Mouse (Mus musculus): ENCODE results near the gene Afmid. TPM values are rescaled to one million over a fixed set of nuclear protein-coding genes. Genes with fewer than 3 reads are reported as not detected.

The Afmid gene
- polyA plus RNA-seq, 1 experiment from 2014 or later, result 5.7 TPM

- H3K27me3 ChIP-seq (replicated peaks; ENCODE audit: control insufficient read depth, insufficient read depth, low read length), result peaks cover 16% of the 10 kb centered on the region; the same call in 1 of the 2 replicates
- DNase-seq (ENCODE audit: low spot score), result no peak
- no peak for ATAC-seq
- H3K4me1 ChIP-seq (ENCODE audit: control insufficient read depth, insufficient read depth, low read length), result no peaks in the 10 kb centered on the region
- H3K4me3 ChIP-seq (ENCODE audit: low read depth, low read length), result no peak overlapping the region
- 66% methylated on average over 3 of the region's 3 CpGs for WGBS
- H3K9ac ChIP-seq (ENCODE audit: low read length), result no peak overlapping the region
- no peaks in the 10 kb centered on the region for H3K9me3 ChIP-seq (replicated peaks; ENCODE audit: control insufficient read depth, low read length)
- peaks cover 40% of the 10 kb centered on the region for H3K36me3 ChIP-seq (ENCODE audit: control insufficient read depth, insufficient read depth, low read length)
- H3K27ac ChIP-seq (ENCODE audit: low read depth, low read length), result no peak overlapping the region
- no peak overlapping the region for H3K4me2 ChIP-seq (ENCODE audit: low read length)
Measured at GRCm38 (mm10) chr11:117858392-117858791, 32.7 kb downstream of the Afmid start.

DNA sequence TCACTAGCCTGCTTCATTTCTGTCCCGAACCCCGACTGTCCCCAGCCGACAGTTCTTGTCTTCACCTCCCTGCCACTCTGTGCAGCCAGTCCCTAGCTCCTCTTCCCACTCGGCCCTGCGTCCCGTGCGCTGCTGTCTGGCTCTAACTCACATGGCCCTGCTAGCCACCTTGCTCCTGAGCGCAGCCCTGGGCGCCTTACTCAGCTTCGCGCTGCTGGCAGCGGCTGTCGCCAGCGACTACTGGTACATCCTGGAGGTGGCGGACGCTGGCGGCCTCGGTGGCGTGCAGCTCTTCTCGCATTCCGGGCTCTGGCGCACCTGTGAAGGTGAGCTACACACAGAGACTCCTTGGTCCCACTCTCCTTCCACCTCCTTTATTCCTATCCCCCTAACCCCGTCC, 34.9 kb downstream of the Afmid start, which contains the start of gene Tmem235:
Tmem235 (plus strand) TSS at position 152 of the 400 bp plus-strand sequence.
- WGBS, result 4% methylated on average over 23 of the region's 23 CpGs
- no peak for DNase-seq (ENCODE audit: low spot score)
- no peak for ATAC-seq
- H3K27me3 ChIP-seq (replicated peaks; ENCODE audit: control insufficient read depth, insufficient read depth, low read length), result peaks cover 16% of the 10 kb centered on the region; the same call in 1 of the 2 replicates
- H3K4me1 ChIP-seq (ENCODE audit: control insufficient read depth, insufficient read depth, low read length), result no peaks in the 10 kb centered on the region
- H3K27ac ChIP-seq (ENCODE audit: low read depth, low read length), result no peak within 1 kb of the TSS
- peak within 1 kb of the TSS; percentile 8; the same call in 1 of the 2 replicates for H3K9ac ChIP-seq (ENCODE audit: low read length)
- H3K4me2 ChIP-seq (ENCODE audit: low read length), result no peak within 1 kb of the TSS
- H3K4me3 ChIP-seq (ENCODE audit: low read depth, low read length), result no peak within 1 kb of the TSS
- H3K9me3 ChIP-seq (replicated peaks; ENCODE audit: control insufficient read depth, low read length), result no peaks in the 10 kb centered on the region
- peaks cover 20% of the 10 kb centered on the region for H3K36me3 ChIP-seq (ENCODE audit: control insufficient read depth, insufficient read depth, low read length)

DNA sequence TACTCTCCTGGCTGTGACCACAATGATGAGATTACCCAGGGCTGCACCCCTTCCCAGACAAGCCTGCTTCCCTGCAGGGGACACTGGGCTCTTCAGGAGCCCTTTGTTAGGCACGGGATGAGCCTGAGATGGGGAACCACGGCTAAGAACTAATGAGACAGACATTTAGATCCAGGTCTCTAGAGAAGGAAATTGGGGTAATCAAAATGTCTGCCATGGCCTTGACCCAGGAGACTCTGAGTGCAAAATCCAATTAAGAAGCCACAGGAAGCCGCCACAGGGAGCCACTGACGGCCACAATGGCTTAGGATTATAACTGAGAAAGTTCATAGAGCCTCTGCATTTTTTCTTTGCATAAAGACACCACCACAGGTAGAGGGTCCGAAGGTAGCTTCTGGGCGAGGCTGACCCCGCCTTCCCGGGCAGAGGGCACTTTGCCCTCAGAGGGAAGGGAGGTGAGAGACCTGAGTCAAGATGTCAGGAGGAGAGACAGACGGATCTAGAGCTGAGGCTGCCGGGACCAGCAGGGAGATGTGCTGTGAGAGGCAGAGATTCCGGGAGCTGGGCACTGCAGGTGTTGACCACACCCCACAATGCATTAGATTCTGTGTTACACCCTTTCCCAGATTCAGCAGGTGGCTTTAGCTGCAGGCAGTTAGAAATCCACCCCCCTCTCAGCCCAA, 37.6 kb downstream of the Afmid start:
- Histone ChIP-seq H3K27me3 (replicated peaks; ENCODE audit: control insufficient read depth, insufficient read depth, low read length) (peaks cover 16% of the 10 kb centered on the region; the same call in 1 of the 2 replicates), H3K4me3 (ENCODE audit: low read depth, low read length) (no peak overlapping the region), H3K4me2 (ENCODE audit: low read length) (no peak overlapping the region), H3K9me3 (replicated peaks; ENCODE audit: control insufficient read depth, low read length) (no peaks in the 10 kb centered on the region), H3K36me3 (ENCODE audit: control insufficient read depth, insufficient read depth, low read length) (no peaks in the 10 kb centered on the region), H3K9ac (ENCODE audit: low read length) (no peak overlapping the region), H3K27ac (ENCODE audit: low read depth, low read length) (no peak overlapping the region), H3K4me1 (ENCODE audit: control insufficient read depth, insufficient read depth, low read length) (peaks cover 8% of the 10 kb centered on the region)
- WGBS, result 17% methylated on average over 11 of the region's 11 CpGs
- DNase-seq (ENCODE audit: low spot score) (no peak), ATAC-seq (no peak)

- WGBS, result 71% methylated on average over 2 of the region's 2 CpGs
- DNase-seq (ENCODE audit: low spot score) (no peak), ATAC-seq (no peak)
- Histone ChIP-seq H3K36me3 (ENCODE audit: control insufficient read depth, insufficient read depth, low read length) (no peaks in the 10 kb centered on the region), H3K27me3 (replicated peaks; ENCODE audit: control insufficient read depth, insufficient read depth, low read length) (peaks cover 14% of the 10 kb centered on the region; the same call in 1 of the 2 replicates), H3K27ac (ENCODE audit: low read depth, low read length) (no peak overlapping the region), H3K4me2 (ENCODE audit: low read length) (no peak overlapping the region), H3K9ac (ENCODE audit: low read length) (no peak overlapping the region), H3K4me1 (ENCODE audit: control insufficient read depth, insufficient read depth, low read length) (peaks cover 8% of the 10 kb centered on the region), H3K4me3 (ENCODE audit: low read depth, low read length) (no peak overlapping the region), H3K9me3 (replicated peaks; ENCODE audit: control insufficient read depth, low read length) (no peaks in the 10 kb centered on the region)
Measured at GRCm38 (mm10) chr11:117864805-117865204, 39.1 kb downstream of the Afmid start.

GRCm38 (mm10) chr11:117865988-117866387, 40.3 kb downstream of the Afmid start:
- no peak; the same call in 1 of the 2 replicates for ATAC-seq
- WGBS, result 6% methylated on average over 6 of the region's 6 CpGs
- 0 out of 2 replicates have a peak, but pooled peaks cover 9% of the 10 kb centered on the region for H3K27me3 ChIP-seq (replicated peaks; ENCODE audit: control insufficient read depth, insufficient read depth, low read length)
- H3K4me3 ChIP-seq (ENCODE audit: low read depth, low read length), result no peak overlapping the region
- H3K9ac ChIP-seq (ENCODE audit: low read length), result peak overlapping the region; percentile 32; the same call in 1 of the 2 replicates
- no peaks in the 10 kb centered on the region for H3K36me3 ChIP-seq (ENCODE audit: control insufficient read depth, insufficient read depth, low read length)
- peak; percentile 56 for DNase-seq (ENCODE audit: low spot score)
- H3K9me3 ChIP-seq (replicated peaks; ENCODE audit: control insufficient read depth, low read length), result no peaks in the 10 kb centered on the region
- no peak overlapping the region for H3K4me2 ChIP-seq (ENCODE audit: low read length)
- peaks cover 8% of the 10 kb centered on the region for H3K4me1 ChIP-seq (ENCODE audit: control insufficient read depth, insufficient read depth, low read length)
- no peak overlapping the region; the same call in 1 of the 2 replicates for H3K27ac ChIP-seq (ENCODE audit: low read depth, low read length)

DNA sequence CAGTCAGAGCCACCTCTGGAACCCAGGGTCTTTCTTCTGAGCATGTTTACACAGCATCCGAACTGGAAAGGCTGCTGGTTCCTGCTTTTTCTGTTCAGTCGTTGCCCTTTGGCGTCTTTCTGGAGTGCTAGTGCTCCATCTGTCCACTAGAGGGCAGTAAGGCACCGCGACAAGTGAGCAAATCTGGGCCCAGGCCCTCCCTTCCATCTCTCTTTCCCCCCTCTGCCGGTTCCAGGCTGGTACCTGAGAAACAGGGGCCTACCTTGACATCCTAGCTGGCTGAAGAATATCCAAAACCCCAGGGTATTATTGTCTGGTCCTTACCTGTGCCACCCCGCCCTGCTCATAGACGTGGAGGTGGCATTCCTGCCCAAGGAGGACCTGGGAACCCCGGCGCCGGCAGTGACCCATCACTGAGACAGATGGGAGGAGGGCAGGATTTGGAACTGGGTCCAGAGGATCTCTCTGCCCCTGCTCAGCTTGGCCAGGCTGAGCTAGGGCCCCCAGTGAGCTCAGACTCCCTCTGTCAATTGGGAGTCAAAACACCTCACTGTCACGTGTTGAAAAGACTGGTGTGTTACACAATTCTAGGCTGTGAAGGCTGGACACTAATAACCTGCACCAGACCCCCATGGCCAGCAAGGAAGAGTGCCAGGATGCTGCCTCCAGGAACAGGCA, 45.1 kb downstream of the Afmid start:
- Histone ChIP-seq H3K4me1 (ENCODE audit: control insufficient read depth, insufficient read depth, low read length) (peaks cover 6% of the 10 kb centered on the region), H3K4me3 (ENCODE audit: low read depth, low read length) (no peak overlapping the region), H3K27ac (ENCODE audit: low read depth, low read length) (no peak overlapping the region), H3K9me3 (replicated peaks; ENCODE audit: control insufficient read depth, low read length) (no peaks in the 10 kb centered on the region), H3K27me3 (replicated peaks; ENCODE audit: control insufficient read depth, insufficient read depth, low read length) (no peaks in the 10 kb centered on the region), H3K4me2 (ENCODE audit: low read length) (no peak overlapping the region), H3K36me3 (ENCODE audit: control insufficient read depth, insufficient read depth, low read length) (no peaks in the 10 kb centered on the region), H3K9ac (ENCODE audit: low read length) (peak overlapping the region; percentile 8; the same call in 1 of the 2 replicates)
- 26% methylated on average over 12 of the region's 12 CpGs for WGBS
- ATAC-seq (peak; percentile 52; the same call in 1 of the 2 replicates), DNase-seq (ENCODE audit: low spot score) (peak; percentile 91)

- H3K4me1 ChIP-seq (ENCODE audit: control insufficient read depth, insufficient read depth, low read length), result peaks cover under 1% of the 10 kb centered on the region
- no peak overlapping the region for H3K27ac ChIP-seq (ENCODE audit: low read depth, low read length)
- no peak overlapping the region for H3K4me2 ChIP-seq (ENCODE audit: low read length)
- ATAC-seq (no peak), DNase-seq (ENCODE audit: low spot score) (no peak)
- WGBS, result 66% methylated on average over 5 of the region's 5 CpGs
- H3K9ac ChIP-seq (ENCODE audit: low read length), result peak overlapping the region; percentile 8; the same call in 1 of the 2 replicates
- no peaks in the 10 kb centered on the region for H3K27me3 ChIP-seq (replicated peaks; ENCODE audit: control insufficient read depth, insufficient read depth, low read length)
- H3K4me3 ChIP-seq (ENCODE audit: low read depth, low read length), result no peak overlapping the region
- H3K36me3 ChIP-seq (ENCODE audit: control insufficient read depth, insufficient read depth, low read length), result no peaks in the 10 kb centered on the region
- no peaks in the 10 kb centered on the region for H3K9me3 ChIP-seq (replicated peaks; ENCODE audit: control insufficient read depth, low read length)
Measured at GRCm38 (mm10) chr11:117871376-117871775, 45.7 kb downstream of the Afmid start.

DNA sequence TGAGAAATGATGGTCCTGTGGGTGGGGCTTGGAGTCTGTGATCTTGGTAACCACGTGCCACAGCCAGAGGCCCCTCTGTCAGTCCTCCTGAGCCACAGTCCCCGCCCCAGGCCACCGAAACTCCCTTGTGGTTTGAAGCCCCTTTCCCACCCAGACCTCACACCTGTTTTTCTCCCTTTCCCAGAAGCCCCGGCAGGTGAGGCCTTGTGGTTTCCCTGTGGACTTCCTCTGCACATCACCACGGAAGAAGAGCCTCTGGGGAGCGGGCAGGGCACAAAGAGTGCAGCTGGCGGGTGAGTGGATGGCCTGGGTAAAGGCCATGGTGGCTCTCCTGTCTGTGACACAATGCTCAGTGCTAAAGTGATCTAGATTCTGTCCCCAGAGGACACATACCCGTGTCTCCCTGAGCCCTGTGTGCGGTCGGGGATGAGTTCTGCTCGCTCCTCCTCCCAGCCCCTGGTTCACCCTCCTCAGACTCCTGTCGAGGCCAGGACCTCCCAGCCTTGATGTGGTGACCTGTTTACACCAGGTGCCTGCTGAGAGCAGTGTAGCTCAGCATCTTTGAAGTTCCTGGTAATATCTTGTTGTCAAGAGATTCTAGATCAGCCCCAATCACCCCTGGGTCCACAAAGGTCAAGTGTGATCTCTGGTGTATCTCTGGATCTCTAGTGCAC, 46.3 kb downstream of the Afmid start:
- no peaks in the 10 kb centered on the region; the same call in 1 of the 2 replicates for H3K4me1 ChIP-seq (ENCODE audit: control insufficient read depth, insufficient read depth, low read length)
- H3K36me3 ChIP-seq (ENCODE audit: control insufficient read depth, insufficient read depth, low read length), result no peaks in the 10 kb centered on the region
- no peak for ATAC-seq
- H3K4me3 ChIP-seq (ENCODE audit: low read depth, low read length), result no peak overlapping the region
- no peaks in the 10 kb centered on the region for H3K27me3 ChIP-seq (replicated peaks; ENCODE audit: control insufficient read depth, insufficient read depth, low read length)
- DNase-seq (ENCODE audit: low spot score), result no peak
- no peaks in the 10 kb centered on the region for H3K9me3 ChIP-seq (replicated peaks; ENCODE audit: control insufficient read depth, low read length)
- WGBS, result 64% methylated on average over 12 of the region's 12 CpGs
- no peak overlapping the region; the same call in 1 of the 2 replicates for H3K4me2 ChIP-seq (ENCODE audit: low read length)
- H3K9ac ChIP-seq (ENCODE audit: low read length), result no peak overlapping the region; the same call in 1 of the 2 replicates
- H3K27ac ChIP-seq (ENCODE audit: low read depth, low read length), result no peak overlapping the region

Measured in forebrain, embryonic 14.5 days (tissue).